Mouse (Mus musculus): ENCODE data around the gene Rps23.

Gene Rps23

GRCm38 (mm10) chr13:90933256-90933655, 10.5 kb downstream of the Rps23 start:
- DNase-seq (ENCODE audit: low read depth, low spot score) = no peak

- no peak for DNase-seq (ENCODE audit: low read depth, low spot score)
Measured at GRCm38 (mm10) chr13:90935852-90936251, 13.1 kb downstream of the Rps23 start.

- no peak for DNase-seq (ENCODE audit: low read depth, low spot score)
Measured at GRCm38 (mm10) chr13:90939192-90939591, 16.4 kb downstream of the Rps23 start.

GRCm38 (mm10) chr13:90939600-90939999, 16.8 kb downstream of the Rps23 start:
- DNase-seq (ENCODE audit: low read depth, low spot score) = no peak

GRCm38 (mm10) chr13:90958894-90959293, 36.1 kb downstream of the Rps23 start:
- DNase-seq (ENCODE audit: low read depth, low spot score) = peak; percentile 16

GRCm38 (mm10) chr13:90960591-90960990, 37.8 kb downstream of the Rps23 start:
- no peak for DNase-seq (ENCODE audit: low read depth, low spot score)

- no peak for DNase-seq (ENCODE audit: low read depth, low spot score)
Measured at GRCm38 (mm10) chr13:90962836-90963760, 40.3 kb downstream of the Rps23 start.

GRCm38 (mm10) chr13:90964511-90964910, 41.8 kb downstream of the Rps23 start:
- DNase-seq (ENCODE audit: low read depth, low spot score) = no peak

- DNase-seq (ENCODE audit: low read depth, low spot score) = no peak
Measured at GRCm38 (mm10) chr13:90965996-90966395, 43.2 kb downstream of the Rps23 start.

- peak; percentile 60 for DNase-seq (ENCODE audit: low read depth, low spot score)
Measured at GRCm38 (mm10) chr13:90967422-90967821, 44.7 kb downstream of the Rps23 start.

- DNase-seq (ENCODE audit: low read depth, low spot score) = no peak
Measured at GRCm38 (mm10) chr13:90968940-90969339, 46.2 kb downstream of the Rps23 start.

GRCm38 (mm10) chr13:90970259-90971017, 47.7 kb downstream of the Rps23 start:
- no peak for DNase-seq (ENCODE audit: low read depth, low spot score)

GRCm38 (mm10) chr13:90973409-90973808, 50.7 kb downstream of the Rps23 start:
- DNase-seq (ENCODE audit: low read depth, low spot score) = no peak
